Mouse (Mus musculus) liver, embryonic 11.5 days (tissue): ENCODE measurements around the gene Rora. TPM values are rescaled to one million over a fixed set of nuclear protein-coding genes. Genes with fewer than 3 reads are reported as not detected.

Source experiments
- ATAC-seq: fragments of 200-750 bp; cut with Nextera tagmentation; replicated peaks from 2 replicates; pipeline ENCODE4 v1.8.0; 2017; ENCODE audit warnings: moderate number of reproducible peaks, mild to moderate bottlenecking, moderate TSS enrichment, moderate library complexity; ENCODE audit not compliant: low FRiP score
- DNase-seq: peaks from one replicate; pipeline ENCODE4 v3.0.0-alpha.2; 2017; ENCODE audit warnings: low spot score
- H3K27ac ChIP-seq: fragments of 300-500 bp; sonication (generic); 2 replicates; pipeline ENCODE4 v1.5.1; 2014; ENCODE audit warnings: mild to moderate bottlenecking, low read depth, low read length, control low read depth
- H3K27me3 ChIP-seq: fragments of 300-500 bp; sonication (generic); replicated peaks from 2 replicates; pipeline ENCODE4 v1.6.1; 2014; ENCODE audit warnings: low read length, mixed read lengths; ENCODE audit not compliant: control insufficient read depth, insufficient read depth
- H3K36me3 ChIP-seq: fragments of 300-500 bp; sonication (generic); 2 replicates; pipeline ENCODE4 v1.6.1; 2014; ENCODE audit warnings: mild to moderate bottlenecking, low read length, moderate library complexity, mixed read lengths; ENCODE audit not compliant: control insufficient read depth, insufficient read depth
- H3K4me1 ChIP-seq: fragments of 300-500 bp; sonication (generic); replicated peaks from 2 replicates; pipeline ENCODE4 v1.6.1; 2014; ENCODE audit warnings: low read length, mixed read lengths; ENCODE audit not compliant: control insufficient read depth, insufficient read depth
- H3K4me2 ChIP-seq: fragments of 300-500 bp; sonication (generic); 2 replicates; pipeline ENCODE4 v1.6.1; 2014; ENCODE audit warnings: mild to moderate bottlenecking, control low read depth, moderate library complexity
- H3K4me3 ChIP-seq: fragments of 300-500 bp; sonication (generic); 2 replicates; pipeline ENCODE4 v1.5.1; 2014; ENCODE audit warnings: low read depth, low read length, control low read depth
- H3K9ac ChIP-seq: fragments of 300-500 bp; sonication (generic); 2 replicates; pipeline ENCODE4 v1.6.1; 2014; ENCODE audit warnings: low read depth, low read length, control low read depth
- H3K9me3 ChIP-seq: fragments of 300-500 bp; sonication (generic); 2 replicates; pipeline ENCODE4 v1.6.1; 2016; ENCODE audit warnings: low read length, inconsistent platforms, mixed read lengths; ENCODE audit not compliant: control insufficient read depth
- WGBS: fragments of 180-500 bp; shearing (Covaris S2); extraction: QIAGEN DNeasy Blood & Tissue Kit; methylation state at CpG from one replicate; pipeline ENCODE4 v1.1.7; 2014; 5-methylcytosine and 5-hydroxymethylcytosine counted together
- polyA plus RNA-seq: library from polyadenylated mRNA; unstranded; fragments of >200 nt; fragmentation: Nextera tagmentation; extraction: Ambion mirVana; gene quantifications from 2 replicates; pipeline ENCODE4 v1.2.1, GENCODE M21; 2014

Rora gene
- polyA plus RNA-seq, 1 experiment from 2014 or later, result 4.3 TPM

- no peaks in the 10 kb centered on the region for H3K27me3 ChIP-seq
- no peaks in the 10 kb centered on the region for H3K36me3 ChIP-seq
- 61% methylated on average over 3 of the region's 3 CpGs for WGBS
- H3K4me2 ChIP-seq, result no peak overlapping the region
- no peak overlapping the region for H3K9ac ChIP-seq
- H3K4me3 ChIP-seq, result no peak overlapping the region
- H3K27ac ChIP-seq, result no peak overlapping the region
- H3K4me1 ChIP-seq, result no peaks in the 10 kb centered on the region
- DNase-seq (no peak), ATAC-seq (no peak)
- no peaks in the 10 kb centered on the region for H3K9me3 ChIP-seq
Measured at GRCm38 (mm10) chr9:69226424-69226823, 572.8 kb downstream of the Rora start.

GRCm38 (mm10) chr9:69227806-69228205 lies 574.2 kb downstream of the Rora start:
- Histone ChIP-seq H3K27ac (no peak overlapping the region), H3K27me3 (no peaks in the 10 kb centered on the region), H3K4me3 (no peak overlapping the region), H3K9ac (no peak overlapping the region), H3K4me2 (no peak overlapping the region), H3K9me3 (no peaks in the 10 kb centered on the region), H3K36me3 (no peaks in the 10 kb centered on the region), H3K4me1 (no peaks in the 10 kb centered on the region)
- DNase-seq (no peak), ATAC-seq (no peak)
- WGBS, result 77% methylated on average over 6 of the region's 6 CpGs

- WGBS, result 79% methylated on average over 7 of the region's 7 CpGs
- Histone ChIP-seq H3K4me1 (no peaks in the 10 kb centered on the region), H3K9me3 (no peaks in the 10 kb centered on the region), H3K4me2 (no peak overlapping the region), H3K27me3 (no peaks in the 10 kb centered on the region), H3K27ac (no peak overlapping the region), H3K9ac (no peak overlapping the region), H3K4me3 (no peak overlapping the region), H3K36me3 (no peaks in the 10 kb centered on the region)
- DNase-seq, result no peak
- ATAC-seq, result no peak
Measured at GRCm38 (mm10) chr9:69229935-69230334, 576.3 kb downstream of the Rora start.

GRCm38 (mm10) chr9:69234526-69234925 lies 580.9 kb downstream of the Rora start:
- ATAC-seq, result no peak
- H3K9ac ChIP-seq, result no peak overlapping the region
- H3K4me2 ChIP-seq, result no peak overlapping the region
- H3K27me3 ChIP-seq, result no peaks in the 10 kb centered on the region
- no peaks in the 10 kb centered on the region for H3K4me1 ChIP-seq
- no peak overlapping the region for H3K27ac ChIP-seq
- WGBS, result 46% methylated on average over 7 of the region's 7 CpGs
- no peak for DNase-seq
- H3K4me3 ChIP-seq, result no peak overlapping the region
- H3K9me3 ChIP-seq, result no peaks in the 10 kb centered on the region
- H3K36me3 ChIP-seq, result no peaks in the 10 kb centered on the region

GRCm38 (mm10) chr9:69237316-69237715 lies 583.7 kb downstream of the Rora start:
- no peak overlapping the region for H3K4me2 ChIP-seq
- H3K27me3 ChIP-seq, result no peaks in the 10 kb centered on the region
- no peak overlapping the region for H3K4me3 ChIP-seq
- DNase-seq (no peak), ATAC-seq (no peak)
- WGBS, result 52% methylated on average over 10 of the region's 10 CpGs
- H3K36me3 ChIP-seq, result no peaks in the 10 kb centered on the region
- H3K27ac ChIP-seq, result no peak overlapping the region
- no peaks in the 10 kb centered on the region for H3K4me1 ChIP-seq
- H3K9me3 ChIP-seq, result no peaks in the 10 kb centered on the region
- no peak overlapping the region for H3K9ac ChIP-seq

DNA sequence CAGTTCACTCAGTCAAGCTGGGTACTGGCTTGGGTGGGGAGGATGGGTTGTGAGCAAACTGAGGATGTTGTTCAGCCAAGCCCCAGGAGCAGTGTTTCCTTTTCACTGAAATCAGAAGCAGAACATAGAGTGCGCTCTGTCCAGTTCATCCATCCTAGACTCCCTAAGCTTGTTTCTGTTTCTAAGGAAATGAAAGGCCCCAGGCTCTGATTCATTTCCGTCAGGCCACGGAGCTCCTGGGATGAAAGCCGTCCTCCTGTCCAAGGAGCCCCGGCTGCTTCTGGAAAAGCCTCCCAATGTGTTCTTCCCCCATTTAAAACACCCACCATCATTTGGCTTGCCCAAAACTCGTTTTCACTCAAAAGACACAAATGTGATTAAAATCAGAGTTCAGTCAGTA lies 589.0 kb downstream of the Rora start:
- Histone ChIP-seq H3K4me1 (no peaks in the 10 kb centered on the region), H3K4me3 (no peak overlapping the region), H3K9me3 (no peaks in the 10 kb centered on the region), H3K9ac (no peak overlapping the region), H3K27ac (no peak overlapping the region), H3K4me2 (no peak overlapping the region), H3K27me3 (no peaks in the 10 kb centered on the region), H3K36me3 (no peaks in the 10 kb centered on the region)
- WGBS, result 70% methylated on average over 6 of the region's 6 CpGs
- no peak for ATAC-seq
- no peak for DNase-seq

- Histone ChIP-seq H3K27me3 (no peaks in the 10 kb centered on the region), H3K36me3 (no peaks in the 10 kb centered on the region), H3K4me2 (no peak overlapping the region), H3K4me3 (no peak overlapping the region), H3K27ac (no peak overlapping the region), H3K9me3 (no peaks in the 10 kb centered on the region), H3K9ac (no peak overlapping the region), H3K4me1 (no peaks in the 10 kb centered on the region)
- WGBS, result 59% methylated on average over 6 of the region's 6 CpGs
- DNase-seq (no peak), ATAC-seq (no peak)
Measured at GRCm38 (mm10) chr9:69243626-69244025, 590.0 kb downstream of the Rora start.

GRCm38 (mm10) chr9:69246225-69246624 lies 592.6 kb downstream of the Rora start:
- H3K36me3 ChIP-seq, result no peaks in the 10 kb centered on the region
- no peak overlapping the region for H3K9ac ChIP-seq
- H3K27ac ChIP-seq, result no peak overlapping the region
- H3K4me2 ChIP-seq, result no peak overlapping the region
- no peak for ATAC-seq
- H3K9me3 ChIP-seq, result no peaks in the 10 kb centered on the region
- H3K27me3 ChIP-seq, result no peaks in the 10 kb centered on the region
- DNase-seq, result no peak
- 87% methylated on average over 3 of the region's 3 CpGs for WGBS
- no peak overlapping the region for H3K4me3 ChIP-seq
- no peaks in the 10 kb centered on the region for H3K4me1 ChIP-seq

- DNase-seq (no peak), ATAC-seq (no peak)
- Histone ChIP-seq H3K36me3 (no peaks in the 10 kb centered on the region), H3K4me2 (no peak overlapping the region), H3K4me3 (no peak overlapping the region), H3K27ac (no peak overlapping the region), H3K9ac (no peak overlapping the region), H3K27me3 (no peaks in the 10 kb centered on the region), H3K9me3 (no peaks in the 10 kb centered on the region), H3K4me1 (no peaks in the 10 kb centered on the region)
- 82% methylated on average over 3 of the region's 3 CpGs for WGBS
Measured at GRCm38 (mm10) chr9:69249586-69249985, 596.0 kb downstream of the Rora start.
